ENCODE assay signal across 26 mouse cellular contexts in genomic region chr5:33123658-33124057, GRCm38 (mm10). TPM values are rescaled to one million over a fixed set of nuclear protein-coding genes. Genes with fewer than 3 reads are reported as not detected.
DNase-seq lines count a peak whose midpoint lies in the region; TF ChIP-seq lines count a peak whose summit lies in the region.
"Had no signal": no experiment of that assay in that cellular context is flagged by ENCODE, and none has a peak within 500 bp of the region (broad histone marks: within the 10 kb centered on the region; RNA-seq: fewer than 3 reads in every experiment).

No protein-coding gene starts in this region.

- no peak overlapping the region for H3K9ac ChIP-seq in liver, adult 2 months (ENCODE audit: low read depth, low read length)
- H3K9ac ChIP-seq: embryonic facial prominence, embryonic 12.5 days; forebrain, embryonic 12.5 days had no signal

- no peaks in the 10 kb centered on the region for H3K27me3 ChIP-seq in liver, adult 2 months (ENCODE audit: control insufficient read depth, insufficient read depth, low read length)
- H3K27me3 ChIP-seq: CH12.LX; embryonic facial prominence, embryonic 12.5 days; forebrain, embryonic 12.5 days; Patski had no signal

- no peaks in the 10 kb centered on the region for H3K36me3 ChIP-seq in liver, adult 2 months (ENCODE audit: control insufficient read depth, insufficient read depth, low read length)
- H3K36me3 ChIP-seq: embryonic facial prominence, embryonic 10.5 days; embryonic facial prominence, embryonic 12.5 days; forebrain, embryonic 10.5 days; forebrain, embryonic 12.5 days; G1E had no signal

- no peak overlapping the region for H3K4me3 ChIP-seq in liver, adult 2 months (ENCODE audit: insufficient read depth, low read depth, low read length)
- H3K4me3 ChIP-seq: embryonic facial prominence, embryonic 10.5 days; embryonic facial prominence, embryonic 12.5 days; forebrain, embryonic 10.5 days; forebrain, embryonic 12.5 days had no signal

- WGBS in liver, adult 2 months = 17% methylated on average over 3 of the region's 3 CpGs

- no peaks in the 10 kb centered on the region for H3K79me2 ChIP-seq in liver, adult 2 months (ENCODE audit: control insufficient read depth, insufficient read depth, low read length)

- peaks cover 14% of the 10 kb centered on the region for H3K4me1 ChIP-seq in liver, adult 2 months (ENCODE audit: control insufficient read depth, insufficient read depth, low read length)
- H3K4me1 ChIP-seq: embryonic facial prominence, embryonic 12.5 days; forebrain, embryonic 10.5 days; forebrain, embryonic 12.5 days had no signal

- no peak for TF ChIP-seq CTCF in liver, adult 2 months (IDR thresholded peaks at IDR 0.05; ENCODE audit: low read depth, low read length)

- DNase-seq in adrenal gland, postnatal 10 days = peak; percentile 21
- no peak for DNase-seq in adrenal gland, adult (ENCODE audit: inconsistent age in 2 of 2, low spot score in 1 of 2)
- peak; percentile 98 for DNase-seq in liver, adult 2 months (ENCODE audit: extremely low read depth, low read depth, low spot score)
- DNase-seq in liver = no peak
- peak; percentile 61 for DNase-seq in fat pad, adult 2 months (ENCODE audit: extremely low read depth, low read depth, low spot score)
- DNase-seq: adrenal gland, adult 2 months; adrenal gland, postnatal 14 days; adrenal gland, postnatal 36 days; B cell, adult 2 months; cerebellum, adult 11-12 months; cerebellum, adult 2 months; cerebellum, adult 9-10 months; cerebellum, postnatal 10 days; cerebellum, postnatal 25 days had no signal

- no peak for TF ChIP-seq POLR2A in liver, adult 2 months (IDR thresholded peaks at IDR 0.05; ENCODE audit: extremely low read depth, insufficient read depth, low read length)

- peak overlapping the region; percentile 10 for H3K27ac ChIP-seq in liver, adult 2 months (replicated peaks; ENCODE audit: insufficient read depth, low read depth, low read length)
- H3K27ac ChIP-seq: embryonic facial prominence, embryonic 10.5 days; embryonic facial prominence, embryonic 12.5 days; forebrain, embryonic 10.5 days; forebrain, embryonic 12.5 days had no signal

RNA-seq across cellular contexts. Expression of gene Slc5a1, which starts 19.6 kb away (rescaled TPM):
- total RNA-seq in adrenal gland, postnatal 10 days (2021) = under 1 TPM; 0.06 to 0.12 TPM
- 0.34 and 0.55 TPM in 2 replicates for total RNA-seq in liver, adult 2 months (2014; rRNA removed)
- polyA plus RNA-seq in liver, adult 2 months (2012; rRNA removed) = 0.22 and 0.36 TPM in 2 replicates
- total RNA-seq: adrenal gland, adult 2 months; adrenal gland, postnatal 36 days had no signal
- polyA plus RNA-seq: activated CD4-positive, CD25-positive, alpha-beta regulatory T cell, adult 4 months; adrenal gland, adult 2 months; CD4-positive, CD25-positive, alpha-beta regulatory T cell, adult 4 months; cortical plate, adult 2 months; embryonic facial prominence, embryonic 12.5 days; forebrain, embryonic 10.5 days; forebrain, embryonic 12.5 days; forebrain, embryonic 14.5 days; forebrain, embryonic 16.5 days; G1E had no signal

Comparison
In these comparisons a context has a peak if more than half of its experiments do, and no peak if none do; other contexts are left out.
1. DNase-seq: peak in adrenal gland, postnatal 10 days (single experiment), liver, adult 2 months (single experiment) and fat pad, adult 2 months (single experiment); none in adrenal gland, adult (0 of 2) and liver (single experiment).